Mouse (Mus musculus) cerebellum, adult 9-10 months (tissue): ENCODE measurements around the gene Zbtb32.

Experiments used
- DNase-seq: peaks from one replicate; pipeline ENCODE4 v3.0.0; 2022

Gene Zbtb32

DNA sequence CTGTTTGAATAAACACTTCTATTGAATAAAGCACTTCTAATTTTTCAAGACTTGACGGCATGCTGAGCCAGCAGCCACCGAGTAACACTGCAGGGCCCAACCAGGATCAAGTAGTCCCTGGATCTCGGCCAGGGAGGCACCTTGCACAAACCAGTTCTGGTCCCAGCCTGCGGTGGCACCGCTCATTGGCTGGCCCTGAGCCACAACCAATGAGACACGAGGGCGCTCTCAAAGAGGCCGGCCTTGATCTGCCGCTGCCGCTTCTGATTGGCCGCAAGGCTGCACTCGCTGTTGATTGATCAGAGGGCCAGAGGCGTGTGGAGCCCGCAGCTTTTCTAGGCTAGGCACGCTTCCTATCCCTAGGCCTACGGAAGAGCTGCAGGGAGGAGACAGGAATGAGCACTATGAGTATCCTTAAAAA is 1.2 kb upstream of the Zbtb32 start:
- DNase-seq: peak; percentile 96

- no peak for DNase-seq
Measured at GRCm38 (mm10) chr7:30596811-30597210, 1.9 kb downstream of the Zbtb32 start.

- DNase-seq: no peak
Measured at GRCm38 (mm10) chr7:30596093-30596492, 2.6 kb downstream of the Zbtb32 start.

DNA sequence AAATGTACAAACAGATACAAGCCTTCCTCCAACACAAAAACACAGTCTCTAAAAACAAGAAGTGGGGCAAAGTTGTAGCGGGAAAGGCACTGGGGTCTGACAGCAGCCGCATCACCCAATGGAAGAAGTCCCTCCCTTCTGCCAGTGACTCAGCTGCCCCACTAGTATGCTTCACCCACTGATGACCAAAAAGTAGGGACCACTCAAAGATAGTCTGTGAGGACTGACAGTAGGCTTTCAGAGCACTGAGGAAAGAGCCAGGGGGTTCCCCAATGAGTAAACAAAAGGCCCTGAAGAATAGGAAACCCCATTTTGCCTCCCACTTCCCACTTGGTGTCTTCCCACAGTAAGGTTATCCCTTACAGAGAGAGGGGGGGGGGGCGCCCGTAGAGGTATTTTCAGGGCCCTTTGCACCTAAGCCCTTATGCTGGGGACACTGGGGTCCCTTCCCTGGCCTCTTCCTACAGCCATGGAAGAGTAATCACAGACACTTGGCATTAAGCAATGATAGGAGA is 4.1 kb downstream of the Zbtb32 start:
- DNase-seq: no peak

DNA sequence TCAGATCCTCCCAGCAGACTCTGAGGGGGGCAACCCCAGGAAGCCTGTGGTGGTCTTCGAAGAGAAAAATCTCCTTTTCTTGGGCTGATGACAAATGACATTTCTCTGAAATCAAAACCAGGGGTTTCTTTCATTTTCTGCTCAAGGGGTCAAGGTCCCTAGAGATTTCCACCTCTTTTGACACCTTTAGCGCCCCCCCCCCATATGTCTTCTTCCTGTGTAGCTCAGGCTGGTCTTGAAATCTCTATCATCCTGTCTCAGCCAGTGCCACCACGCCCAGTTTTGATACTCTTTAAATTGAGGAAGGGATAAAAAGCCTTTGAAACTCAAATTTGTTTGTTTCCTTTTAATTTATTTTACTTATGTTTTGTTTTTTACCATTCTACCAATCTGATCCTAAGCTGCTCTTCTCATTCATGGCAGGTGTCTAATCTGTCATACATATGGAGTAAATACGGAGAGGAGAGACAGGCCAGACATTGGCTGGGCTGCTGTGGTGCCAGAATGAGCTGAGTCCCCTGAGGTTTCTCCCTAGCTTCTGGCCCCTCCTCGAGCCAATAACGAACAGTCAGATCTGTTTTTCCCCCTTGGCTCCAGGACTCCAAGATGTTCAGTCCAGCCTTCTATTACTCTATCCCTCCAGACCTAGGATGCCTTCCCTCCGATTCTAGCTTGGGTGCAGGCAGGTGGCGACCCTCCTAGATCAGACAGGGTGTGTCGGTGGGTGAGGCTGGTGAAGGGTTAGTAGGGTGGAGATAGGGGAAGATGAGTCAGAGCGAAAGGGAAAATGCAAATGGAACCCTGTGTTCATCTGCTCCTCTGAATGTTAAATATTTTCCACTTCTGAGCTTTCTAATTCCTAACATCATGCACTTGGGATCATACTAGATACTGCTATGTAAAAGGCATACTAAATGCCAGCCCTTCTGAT is 4.9 kb downstream of the Zbtb32 start:
- DNase-seq: no peak

GRCm38 (mm10) chr7:30592772-30593423 is 5.8 kb downstream of the Zbtb32 start:
- no peak for DNase-seq

DNA sequence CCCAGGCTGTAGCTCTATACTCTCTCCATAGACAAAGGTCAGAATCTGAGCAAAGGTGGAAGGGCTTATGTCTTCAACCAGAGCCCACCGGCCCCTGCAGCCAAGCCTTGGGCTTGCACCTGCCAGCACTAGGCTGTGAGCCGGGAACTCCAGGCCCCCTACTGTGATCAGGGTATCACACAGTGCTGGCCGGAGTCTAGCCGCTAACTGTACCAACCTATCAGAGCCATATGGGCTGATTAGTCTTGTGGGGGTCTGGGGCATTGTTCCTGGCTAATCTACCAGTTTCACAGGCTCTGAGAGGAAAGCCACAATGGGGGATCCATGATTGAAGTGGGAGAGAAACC is 7.1 kb downstream of the Zbtb32 start:
- no peak for DNase-seq

DNA sequence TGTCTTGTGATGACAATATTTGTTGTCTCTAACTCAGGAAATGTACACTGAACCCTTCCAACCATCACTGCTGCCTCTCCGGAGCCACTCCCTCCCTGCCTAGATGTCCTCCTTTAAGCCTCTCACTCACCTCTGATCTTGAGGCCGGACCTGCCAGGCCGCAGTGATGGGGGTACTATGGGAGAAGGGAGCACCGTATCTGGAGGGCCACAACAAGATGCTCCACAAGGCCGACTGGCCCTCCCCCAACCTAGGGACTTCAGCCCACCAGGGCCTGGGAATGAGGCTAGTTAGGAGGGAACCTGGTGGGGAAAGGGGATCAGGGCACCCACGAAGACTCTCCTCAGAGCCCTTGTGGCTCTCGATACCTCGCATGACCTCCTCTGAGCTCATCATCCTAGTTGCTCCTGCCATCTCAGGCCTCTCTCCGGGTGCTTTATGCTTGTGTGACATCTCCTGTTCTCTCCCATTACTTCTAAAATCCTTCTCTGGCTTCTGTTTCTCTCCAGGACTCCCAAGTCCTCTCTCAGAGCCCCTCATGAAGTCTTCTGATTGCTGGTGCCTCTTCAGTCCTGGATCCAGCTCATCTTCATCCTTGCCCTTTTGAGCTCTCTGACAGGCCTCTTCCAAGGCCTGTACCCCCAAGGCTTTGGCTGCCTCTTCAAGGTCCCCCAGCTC is 7.6 kb downstream of the Zbtb32 start:
- no peak for DNase-seq

DNA sequence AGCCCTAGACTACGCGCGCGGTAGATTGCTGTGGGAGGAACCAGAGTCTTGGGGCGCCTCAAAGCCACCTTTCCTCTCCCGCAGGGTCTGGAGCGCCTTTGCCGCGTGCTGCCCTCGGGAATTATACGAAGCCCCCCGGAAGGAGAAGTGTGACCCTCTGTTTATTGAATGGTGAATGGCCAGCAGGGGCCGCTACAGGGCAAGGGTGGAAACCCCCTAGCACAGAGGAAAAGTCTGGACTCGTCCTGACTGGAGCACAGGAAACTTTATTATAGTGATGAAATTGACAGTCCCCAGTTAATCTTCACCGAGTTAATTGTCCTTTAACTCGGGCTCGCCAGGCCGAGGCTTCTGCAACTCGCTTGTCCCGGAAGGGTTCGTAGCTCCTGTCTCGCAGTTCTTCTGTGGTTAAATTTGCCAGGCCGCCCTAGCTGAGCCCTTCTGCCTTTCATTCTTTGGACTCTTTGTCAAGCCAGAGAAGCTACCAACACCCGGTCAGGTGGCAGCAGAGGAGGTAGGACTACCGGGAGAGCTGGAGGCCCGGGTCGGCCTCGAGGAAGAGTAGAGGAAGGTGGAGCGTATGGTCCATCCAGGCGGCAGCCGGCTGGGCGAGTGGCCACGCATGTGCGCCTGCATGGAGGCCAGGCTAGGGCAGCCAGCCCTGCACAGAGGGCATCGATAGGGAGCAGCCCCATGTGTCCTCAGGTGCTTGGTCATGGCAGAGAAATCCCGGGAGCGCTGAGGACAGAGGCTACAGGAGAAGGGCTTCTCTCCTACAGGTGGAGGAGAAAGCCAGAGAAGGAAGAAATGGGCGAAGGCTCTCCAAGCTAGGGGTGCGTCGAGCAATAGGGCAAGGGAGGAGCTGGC is 9.0 kb downstream of the Zbtb32 start:
- DNase-seq: peak; percentile 88

DNA sequence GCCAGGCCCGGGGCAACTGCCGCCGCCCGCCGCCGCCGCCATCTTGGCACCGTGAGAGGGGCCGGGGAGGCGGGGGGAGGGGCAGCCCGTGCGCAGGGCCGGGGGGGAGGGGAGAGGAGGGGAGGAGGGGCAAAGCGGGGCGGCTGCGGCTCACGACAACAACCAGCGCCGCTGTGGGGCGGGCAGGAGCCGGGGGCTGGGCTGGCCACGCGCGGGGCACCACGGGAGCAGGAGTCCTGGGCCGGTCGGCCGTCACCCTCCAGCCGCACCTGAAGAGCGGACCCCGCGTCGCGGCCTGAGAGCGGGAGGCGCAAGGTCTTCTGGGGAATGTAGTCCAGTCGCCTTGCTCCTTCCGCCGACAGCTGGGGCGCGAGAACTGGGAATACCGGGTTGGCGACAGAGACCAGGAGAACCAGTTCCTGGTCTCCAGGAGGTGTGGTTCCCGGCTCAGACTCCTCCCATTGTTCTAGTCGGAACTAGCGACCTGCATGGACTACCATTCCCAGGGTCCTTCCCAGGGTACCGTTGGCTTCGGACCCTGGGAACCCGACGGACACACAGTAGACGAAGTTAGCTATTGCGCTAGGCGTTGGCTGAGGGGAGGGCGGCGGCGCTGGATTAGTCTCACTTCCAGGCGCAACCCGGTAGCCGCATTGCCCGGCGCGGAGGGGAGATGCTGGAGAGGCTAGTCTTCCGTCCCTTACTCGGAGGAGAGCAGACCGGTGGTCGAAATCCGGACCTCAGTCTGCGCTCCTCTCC is 9.9 kb downstream of the Zbtb32 start, which contains the start of gene Kmt2b:
Kmt2b (minus strand) TSS at position 51 of the 759 bp plus-strand sequence.
- peak; percentile 96 for DNase-seq

DNA sequence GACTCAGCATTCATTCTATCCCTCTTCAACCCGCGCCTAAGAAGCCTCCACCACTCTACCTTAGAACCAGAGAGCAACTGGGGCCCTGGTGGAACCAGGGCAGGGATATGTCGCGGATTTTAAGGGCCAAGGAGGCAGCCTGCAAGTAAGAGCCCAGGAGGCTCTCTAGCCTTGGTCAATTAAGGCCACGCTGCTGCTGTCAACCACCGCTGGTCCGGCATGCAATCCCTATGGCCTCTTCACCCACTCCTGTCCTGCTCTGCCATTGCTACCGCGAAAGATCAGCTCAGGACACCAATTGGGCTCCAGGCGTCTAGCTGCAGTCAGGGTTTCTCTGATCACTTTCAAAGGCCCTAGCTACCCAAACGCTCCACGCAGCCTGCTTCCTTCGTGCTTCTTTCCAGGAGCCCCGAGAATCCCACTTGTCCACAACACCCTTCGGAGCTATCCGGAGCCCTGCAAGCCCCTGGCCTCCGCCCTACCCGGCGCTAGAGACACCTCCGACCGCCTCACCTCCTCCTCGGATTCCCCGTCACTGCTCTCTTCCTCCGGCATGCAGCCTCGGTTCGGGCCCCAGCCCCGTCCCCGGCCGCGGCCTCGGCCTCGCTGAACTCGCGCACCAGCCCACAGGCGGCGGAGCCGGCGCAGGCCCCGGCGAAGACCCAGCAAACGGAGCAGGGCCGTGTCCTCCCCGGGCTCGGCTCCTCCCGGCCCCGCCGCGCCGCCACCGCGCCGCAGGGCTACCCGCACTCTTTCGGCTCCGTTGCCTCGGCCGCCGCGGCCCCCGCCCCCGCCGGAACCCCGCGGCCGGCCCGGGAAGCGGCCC is 10.7 kb downstream of the Zbtb32 start:
- DNase-seq: peak; percentile 71

DNA sequence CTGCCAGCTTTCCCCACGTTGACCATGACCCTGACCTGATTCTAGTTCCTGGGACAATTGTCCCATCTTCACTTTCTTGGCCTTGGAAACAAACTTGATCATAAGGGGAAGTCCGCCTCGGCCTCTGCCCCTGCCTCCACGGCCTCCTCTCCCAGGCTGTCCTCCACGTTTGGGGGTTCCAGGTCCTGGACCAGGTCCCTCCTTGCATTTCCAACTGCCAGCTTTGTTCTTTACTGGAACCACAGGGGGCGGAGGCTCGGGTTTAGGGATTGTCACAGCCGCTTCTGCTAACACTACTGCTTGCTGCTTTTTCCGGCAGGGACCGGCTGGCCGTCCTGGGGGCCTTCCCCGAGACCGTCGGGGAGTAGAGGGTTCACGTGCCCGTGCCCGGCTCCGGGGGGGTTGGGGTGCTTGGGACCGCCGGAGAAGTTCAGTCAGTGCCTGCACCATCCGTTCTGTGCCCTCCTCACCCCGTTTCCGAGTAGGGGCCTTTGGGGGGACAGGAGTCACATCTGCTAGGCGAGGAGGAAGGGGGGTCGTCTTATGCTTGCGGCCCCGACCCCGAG is 12.2 kb downstream of the Zbtb32 start:
- no peak for DNase-seq

DNA sequence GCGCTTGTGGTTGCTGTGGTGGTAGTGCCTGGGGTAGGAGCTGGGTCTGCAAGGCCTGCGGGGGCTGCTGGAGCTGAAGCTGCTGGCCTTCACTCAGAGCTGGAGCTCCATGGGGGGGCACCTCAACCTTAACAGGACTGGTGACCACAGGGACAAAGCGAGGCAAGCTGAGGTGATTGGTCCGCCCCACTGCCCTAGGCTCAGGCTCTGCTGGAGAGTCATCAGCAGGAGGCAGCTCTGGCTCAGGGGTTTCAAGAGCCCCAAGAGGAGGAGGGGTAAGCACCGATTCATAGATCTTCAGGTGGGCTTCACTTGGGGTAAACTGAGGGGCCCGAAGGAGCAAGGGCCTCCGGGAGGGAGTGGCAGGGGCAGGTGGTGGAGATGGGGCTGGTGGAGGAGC is 13.5 kb downstream of the Zbtb32 start:
- no peak for DNase-seq

DNA sequence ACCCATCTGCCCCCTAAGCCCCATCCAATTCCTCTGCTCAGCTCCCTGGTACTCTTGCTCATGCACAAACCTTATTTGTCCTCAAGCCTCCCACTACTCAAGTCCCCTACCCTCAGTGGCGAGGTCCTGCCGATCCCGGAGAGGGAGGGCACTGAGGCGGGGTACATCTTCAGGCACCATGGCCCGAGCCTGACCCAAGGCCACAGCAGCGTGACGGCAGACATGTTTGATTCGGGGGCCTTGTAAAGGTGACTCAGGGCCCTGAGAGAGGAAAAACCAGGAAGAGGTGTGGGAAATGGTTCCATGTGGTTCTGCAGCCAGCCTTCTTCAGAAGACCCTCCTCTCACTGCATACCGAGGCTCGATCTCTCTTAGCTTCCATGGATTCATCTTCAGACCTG is 14.4 kb downstream of the Zbtb32 start:
- no peak for DNase-seq

GRCm38 (mm10) chr7:30581547-30581946 is 17.2 kb downstream of the Zbtb32 start:
- DNase-seq: no peak

DNA sequence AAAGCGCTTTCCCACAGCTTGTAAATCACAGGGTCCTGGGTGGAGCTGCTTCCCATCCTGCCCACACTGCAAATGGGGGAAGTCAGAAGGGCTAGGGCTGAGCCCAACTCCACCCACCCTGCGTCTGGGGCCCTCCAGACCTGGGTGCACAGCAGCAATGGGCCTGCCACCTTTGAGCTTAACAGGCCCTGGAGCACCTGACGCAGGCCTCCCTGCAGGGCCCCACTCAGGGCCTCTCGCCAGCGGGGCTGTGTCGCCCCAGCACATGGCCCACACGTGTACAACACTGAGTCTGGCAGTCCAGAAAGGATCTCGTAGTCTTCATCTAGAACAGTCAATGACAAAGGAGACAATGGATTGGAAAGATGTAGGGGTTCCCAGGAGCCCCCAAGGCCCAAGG is 18.8 kb downstream of the Zbtb32 start:
- DNase-seq: no peak

GRCm38 (mm10) chr7:30572969-30573368 is 25.7 kb downstream of the Zbtb32 start:
- peak; percentile 88 for DNase-seq

DNA sequence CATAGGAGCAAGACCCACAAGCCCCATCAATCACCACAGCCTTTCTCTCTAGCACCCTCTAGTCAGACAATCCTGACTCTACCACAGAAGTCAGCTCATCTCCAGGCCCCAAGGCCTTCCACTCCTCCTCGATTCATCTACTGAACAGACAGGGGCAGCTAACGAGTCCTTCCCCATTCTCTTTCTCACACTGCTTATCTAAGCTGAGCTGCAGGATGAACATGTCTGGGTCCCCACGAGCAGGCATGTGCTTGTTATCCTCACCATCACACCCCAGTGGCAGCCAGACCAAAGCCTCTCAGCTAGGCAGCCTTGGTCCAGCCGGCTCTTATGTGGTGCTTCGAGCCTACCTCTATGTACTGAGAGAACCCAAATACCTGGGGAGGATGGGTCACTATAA is 26.3 kb downstream of the Zbtb32 start:
- no peak for DNase-seq

- peak; percentile 29 for DNase-seq
Measured at GRCm38 (mm10) chr7:30567555-30567954, 31.2 kb downstream of the Zbtb32 start.

DNA sequence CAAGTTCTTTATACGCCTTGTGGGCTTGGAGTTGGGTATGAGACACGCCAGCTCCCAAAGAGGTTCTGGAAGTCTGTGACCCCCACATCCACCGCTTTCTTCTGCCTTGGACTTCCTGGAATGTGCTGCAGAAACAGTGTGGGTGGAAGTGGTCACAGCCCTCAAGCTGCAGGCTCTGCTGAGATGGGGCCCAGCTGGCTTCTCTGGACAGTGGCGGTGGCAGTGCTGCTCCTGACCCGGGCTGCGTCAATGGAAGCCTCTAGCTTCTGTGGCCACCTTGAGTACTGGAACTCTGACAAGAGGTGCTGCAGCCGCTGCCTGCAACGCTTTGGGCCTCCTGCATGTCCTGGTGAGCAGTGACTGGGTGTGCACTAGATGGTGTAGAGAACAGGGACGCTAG is 32.7 kb downstream of the Zbtb32 start:
- DNase-seq: peak; percentile 38
